Mouse (Mus musculus) heart, adult 2 months (tissue): ENCODE measurements at regions not wholly inside any gene's neighbourhood (a gene's known extent, or its start where the extent isn't known, plus 50 kb on each side); places are given as distances from the start of the nearest gene placed in this dataset.

ENCODE experiments used
- CTCF ChIP-seq: fragments of 200-600 bp; IDR thresholded peaks from 2 replicates; pipeline ENCODE4 v1.8.1; 2022; ENCODE audit warnings: antibody characterized with exemption, mild to moderate bottlenecking, moderate library complexity
- EP300 ChIP-seq: fragments of 200-500 bp; IDR thresholded peaks from 2 replicates; pipeline ENCODE4 v1.6.1; 2011; ENCODE audit warnings: low read depth, low read length, control low read depth; ENCODE audit not compliant: insufficient read depth
- POLR2A ChIP-seq: fragments of 200-500 bp; IDR thresholded peaks from 2 replicates; pipeline ENCODE4 v1.6.1; 2011; ENCODE audit warnings: mild to moderate bottlenecking, low read depth, low read length, control low read depth; ENCODE audit not compliant: insufficient read depth

GRCm38 (mm10) chr13:97639656-97640055 is 120.8 kb downstream of the Gm10260 start:
- TF ChIP-seq CTCF (no peak), POLR2A (no peak), EP300 (no peak)
